9 mouse cellular contexts compared by ENCODE assay signal in the genomic region with DNA sequence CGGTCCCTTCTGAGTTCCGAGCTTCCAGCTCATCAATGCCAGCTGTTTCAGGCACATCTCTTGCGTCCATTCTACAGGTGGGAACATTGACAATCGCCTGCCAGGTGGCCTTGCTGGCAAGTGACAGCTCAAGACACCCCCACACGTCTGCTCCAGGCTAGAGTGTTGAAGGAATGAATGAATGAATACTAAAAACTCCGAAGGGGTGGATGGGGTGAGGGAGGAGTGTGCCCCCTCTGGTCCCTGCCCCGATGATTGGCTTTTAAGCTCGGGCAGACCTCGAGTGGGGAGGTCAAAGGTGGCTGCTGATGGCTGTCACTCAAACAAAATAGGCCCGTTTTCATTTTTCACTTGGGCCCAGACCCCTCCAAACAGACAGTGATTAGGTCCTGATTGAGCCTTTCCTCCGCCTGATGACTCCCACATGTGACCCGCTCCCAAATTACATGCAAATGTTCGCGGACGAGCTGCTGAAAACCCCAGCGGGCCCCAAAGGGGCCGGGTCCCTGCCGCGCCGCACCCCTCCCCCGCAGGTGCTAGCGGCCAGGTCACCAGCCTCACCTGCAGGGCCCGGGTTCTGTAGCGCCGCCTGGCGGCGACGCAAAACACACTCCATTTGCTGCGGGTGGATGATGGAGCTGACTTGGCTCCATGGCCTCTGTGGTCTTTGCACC.
DNase-seq lines count a peak whose midpoint lies in the region; ATAC-seq and TF ChIP-seq lines count a peak whose summit lies in the region.
"Had no signal": no experiment of that assay in that cellular context is flagged by ENCODE, and none has a peak within 500 bp of the region (broad histone marks: within the 10 kb centered on the region; RNA-seq: fewer than 3 reads in every experiment).

No protein-coding gene starts in this region.

- H3K9ac ChIP-seq in heart, embryonic 14.5 days (ENCODE audit: low read length), result no peak overlapping the region
- H3K9ac ChIP-seq in kidney, postnatal 0 days (ENCODE audit: low read depth, low read length), result no peak overlapping the region

- H3K27ac ChIP-seq in heart, embryonic 14.5 days (replicated peaks in 1 of 2; ENCODE audit: control insufficient read depth in 1 of 2, insufficient read depth in 1 of 2, low read depth in 2 of 2, low read length in 2 of 2), result no peak overlapping the region
- no peak overlapping the region for H3K27ac ChIP-seq in kidney, postnatal 0 days
- H3K27ac ChIP-seq: macrophage had no signal

- peak; percentile 32 for DNase-seq in ovary, postnatal 14 days (ENCODE audit: low spot score)
- no peak for DNase-seq in ovary, adult 18-20 months (ENCODE audit: low spot score)
- DNase-seq in cerebellum, postnatal 10 days, result peak; percentile 63 to 76
- DNase-seq in kidney, postnatal 0 days (ENCODE audit: low spot score), result peak; percentile 32
- DNase-seq in lung, postnatal 36 days, result peak; percentile 45
- peak; percentile 69 for DNase-seq in testis, postnatal 10 days (ENCODE audit: low spot score)

- no peak for ATAC-seq in heart, embryonic 14.5 days (ENCODE audit: insufficient number of reproducible peaks, insufficient read depth, low FRiP score, low read depth)
- peak; percentile 34; the same call in 1 of the 2 replicates for ATAC-seq in kidney, postnatal 0 days (replicated peaks; ENCODE audit: low FRiP score, low read depth)
- no peak for ATAC-seq in activated CD4-positive, CD25-positive, alpha-beta regulatory T cell, adult 4 months

- peaks cover 8 to 17% of the 10 kb centered on the region in 2 experiments; a peak in 3 of 4 replicates for H3K4me1 ChIP-seq in heart, embryonic 14.5 days (ENCODE audit: control insufficient read depth in 2 of 2, insufficient read depth in 2 of 2, low read length in 2 of 2)
- H3K4me1 ChIP-seq in kidney, postnatal 0 days (replicated peaks; ENCODE audit: insufficient read depth, low read length), result 0 out of 2 replicates have a peak, but pooled peaks cover 4% of the 10 kb centered on the region

- no peaks in the 10 kb centered on the region for H3K36me3 ChIP-seq in heart, embryonic 14.5 days (ENCODE audit: control insufficient read depth, insufficient read depth, low read length)
- no peaks in the 10 kb centered on the region for H3K36me3 ChIP-seq in kidney, postnatal 0 days (ENCODE audit: insufficient read depth, low read length)

- WGBS in heart, embryonic 14.5 days, result 3% methylated on average over 29 of the region's 29 CpGs
- WGBS in kidney, postnatal 0 days, result 3% methylated on average over 29 of the region's 29 CpGs

- peak overlapping the region; percentile 19; the same call in 1 of the 2 replicates for H3K4me2 ChIP-seq in heart, embryonic 14.5 days (ENCODE audit: low read length)
- H3K4me2 ChIP-seq in kidney, postnatal 0 days (ENCODE audit: low read length), result peak overlapping the region; percentile 54

- peak; percentile 71 for TF ChIP-seq CTCF in kidney, postnatal 0 days (IDR thresholded peaks at IDR 0.05; ENCODE audit: low read depth)

- H3K9me3 ChIP-seq in heart, embryonic 14.5 days (ENCODE audit: control insufficient read depth, low read length), result no peaks in the 10 kb centered on the region
- H3K9me3 ChIP-seq in kidney, postnatal 0 days (replicated peaks; ENCODE audit: low read length), result no peaks in the 10 kb centered on the region

- H3K4me3 ChIP-seq in heart, embryonic 14.5 days (ENCODE audit: control insufficient read depth in 1 of 2, insufficient read depth in 1 of 2, low read depth in 1 of 2, low read length in 2 of 2), result peak overlapping the region in 1 of 2 experiments; percentile 38; a peak in 1 of 4 replicates
- peak overlapping the region; percentile 28; the same call in 1 of the 2 replicates for H3K4me3 ChIP-seq in kidney, postnatal 0 days (replicated peaks; ENCODE audit: low read depth, low read length)

- peaks cover 73% of the 10 kb centered on the region for H3K27me3 ChIP-seq in heart, embryonic 14.5 days (ENCODE audit: control insufficient read depth, insufficient read depth, low read length)
- peaks cover 41% of the 10 kb centered on the region for H3K27me3 ChIP-seq in kidney, postnatal 0 days (ENCODE audit: insufficient read depth, low read length)
